Mouse (Mus musculus): ENCODE results near the gene Tmem121b. TPM values are rescaled to one million over a fixed set of nuclear protein-coding genes. Genes with fewer than 3 reads are reported as not detected.

Tmem121b gene
- total RNA-seq, 2 experiments from 2014 or later: 58.9 to 66.1 TPM

DNA sequence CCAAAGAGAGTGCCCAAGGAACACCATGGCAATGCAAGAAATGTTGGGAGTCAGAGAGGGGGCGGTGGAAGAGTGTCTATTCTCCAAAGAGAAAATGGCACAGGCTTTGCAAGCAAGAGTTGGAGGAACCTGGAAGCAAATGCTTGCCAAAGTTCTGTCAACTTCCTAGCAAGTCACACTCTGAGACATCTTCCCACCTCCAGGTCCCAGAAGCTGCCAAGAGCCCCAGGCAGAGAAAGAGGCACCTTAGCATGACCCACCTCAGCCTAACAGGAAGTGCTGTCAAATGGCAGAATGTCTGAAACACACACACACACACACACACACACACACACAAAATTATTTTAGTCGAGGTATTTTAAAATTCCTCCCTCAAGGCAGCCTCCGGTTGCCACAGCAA is 10.4 kb upstream of the Tmem121b start:
- peak; percentile 71 to 73 for DNase-seq (ENCODE audit: low spot score in 2 of 2)
- intact Hi-C loops (cut with DNase I): no loop called here

DNA sequence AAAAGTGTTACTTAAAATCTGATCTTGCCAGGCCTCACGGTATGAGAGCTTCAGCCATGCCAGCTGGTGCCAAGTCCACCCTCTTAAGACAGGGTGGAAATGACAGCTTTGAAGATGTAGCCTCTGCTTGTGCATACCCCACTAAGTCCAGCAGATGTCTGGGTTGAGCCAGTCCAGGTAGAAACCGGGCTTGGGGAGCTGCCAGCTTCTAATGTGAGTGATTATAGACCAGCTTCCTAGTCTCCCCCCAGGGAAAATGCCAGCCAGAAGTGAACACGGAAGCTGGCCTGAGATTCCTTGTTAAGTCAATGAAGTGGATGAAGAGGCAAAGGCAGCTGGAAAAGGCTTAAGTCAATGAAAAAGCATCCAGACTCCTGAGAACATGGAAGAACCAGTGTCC is 2.9 kb upstream of the Tmem121b start:
- intact Hi-C loops (cut with DNase I): no loop called here

DNA sequence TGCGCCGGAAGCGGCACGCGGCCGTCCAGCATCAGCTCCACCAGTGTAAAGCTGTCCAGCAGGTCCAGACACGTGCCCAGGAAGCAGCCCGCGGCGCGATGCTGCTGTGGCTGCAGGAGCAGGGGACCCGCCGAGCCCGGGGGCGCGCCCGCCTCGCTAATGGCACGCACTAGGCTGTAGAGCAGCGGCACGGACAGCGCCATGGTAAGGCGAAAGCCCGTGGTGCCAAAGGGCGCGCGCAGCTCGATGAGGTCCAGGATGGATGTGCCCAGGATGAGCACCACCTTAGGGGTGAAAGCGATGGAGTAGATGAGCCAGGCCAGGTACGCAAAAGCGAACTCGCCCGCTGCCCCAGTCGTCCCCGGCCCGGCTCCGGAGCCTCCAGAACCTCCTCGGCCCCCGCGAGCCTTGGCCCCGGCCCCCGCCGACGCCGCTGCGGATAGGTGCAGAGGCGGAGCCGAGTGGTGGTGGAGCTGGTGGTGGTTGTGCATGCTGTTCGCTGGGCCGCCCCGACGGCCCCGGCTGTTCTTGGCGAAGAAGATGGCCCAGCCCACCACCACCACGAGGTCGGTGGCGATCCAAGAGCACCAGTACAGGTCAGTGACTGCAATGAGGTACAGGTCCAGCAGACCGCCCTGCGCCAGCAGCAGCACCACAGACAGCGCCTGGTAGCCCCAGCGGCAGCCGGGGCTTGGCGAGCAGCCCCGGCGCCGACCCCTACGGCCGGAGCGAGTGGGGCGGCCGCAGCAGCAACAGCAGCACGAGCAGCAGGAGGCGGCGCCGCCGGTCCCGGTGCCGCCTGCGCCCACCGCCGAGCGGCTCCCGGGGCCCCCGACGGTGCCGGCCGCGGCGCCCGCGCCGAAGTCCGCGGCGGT is 871 bp downstream of the Tmem121b start:
- intact Hi-C loops (cut with DNase I): no loop called here
- DNase-seq (ENCODE audit: low spot score in 2 of 2): peak in 1 of 2 experiments; percentile 62

More for the DNA sequence above, 2.9 kb upstream of the Tmem121b start:
- DNase-seq (ENCODE audit: low spot score in 2 of 2): no peak

DNA sequence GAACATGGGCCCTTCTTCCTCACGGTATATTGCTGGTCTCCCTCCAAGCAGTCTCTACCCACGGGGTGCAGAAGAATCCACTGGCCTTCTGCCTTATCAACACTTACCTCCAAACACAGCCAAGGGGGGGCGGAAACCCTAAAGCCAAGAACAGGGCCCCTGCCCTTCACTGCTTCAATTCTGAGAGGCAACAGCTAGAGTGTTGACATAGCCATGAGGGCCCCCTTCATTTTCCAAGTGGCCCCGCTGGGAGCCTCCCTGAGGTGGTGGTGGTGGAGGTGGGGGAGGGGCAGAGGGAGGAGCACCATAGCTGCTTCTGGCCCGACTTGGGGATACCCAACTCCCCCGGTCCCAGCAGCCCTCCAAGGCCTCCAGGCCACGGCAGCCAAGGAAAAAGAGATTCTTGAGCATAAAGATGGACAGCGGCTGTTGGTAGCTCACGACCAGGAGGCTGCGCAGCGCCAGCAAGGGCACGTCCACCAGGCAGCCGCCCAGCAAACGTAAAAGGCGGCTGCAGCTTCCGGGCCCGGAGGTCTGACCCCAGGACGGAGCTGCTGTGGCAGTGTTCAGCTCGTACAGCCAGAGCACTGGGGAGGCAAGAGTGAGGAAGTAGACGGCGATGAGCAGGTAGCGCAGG is 1.6 kb downstream of the Tmem121b start:
- intact Hi-C loops (cut with DNase I): no loop called here
- DNase-seq (ENCODE audit: low spot score in 2 of 2): no peak

DNA sequence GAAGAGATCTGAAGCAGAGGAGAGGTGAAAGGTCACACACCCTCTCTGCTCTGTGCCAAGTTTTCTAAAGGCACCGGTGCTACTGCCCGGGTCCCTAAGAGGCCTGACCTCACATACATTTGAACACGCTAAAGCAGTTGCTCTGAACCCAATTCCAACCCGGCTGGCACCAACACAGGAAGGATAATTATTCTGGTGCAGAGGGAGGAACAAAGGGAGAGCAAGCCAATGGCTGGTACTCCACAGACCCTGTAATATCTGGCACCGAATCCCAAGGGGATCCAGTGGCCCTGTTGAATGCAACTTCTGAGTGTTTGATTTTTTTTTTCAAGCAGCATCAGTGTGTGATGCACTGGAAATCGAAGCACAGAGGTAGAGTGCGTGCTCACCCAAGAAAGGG is 2.5 kb downstream of the Tmem121b start:
- intact Hi-C loops (cut with DNase I): no loop called here

DNA sequence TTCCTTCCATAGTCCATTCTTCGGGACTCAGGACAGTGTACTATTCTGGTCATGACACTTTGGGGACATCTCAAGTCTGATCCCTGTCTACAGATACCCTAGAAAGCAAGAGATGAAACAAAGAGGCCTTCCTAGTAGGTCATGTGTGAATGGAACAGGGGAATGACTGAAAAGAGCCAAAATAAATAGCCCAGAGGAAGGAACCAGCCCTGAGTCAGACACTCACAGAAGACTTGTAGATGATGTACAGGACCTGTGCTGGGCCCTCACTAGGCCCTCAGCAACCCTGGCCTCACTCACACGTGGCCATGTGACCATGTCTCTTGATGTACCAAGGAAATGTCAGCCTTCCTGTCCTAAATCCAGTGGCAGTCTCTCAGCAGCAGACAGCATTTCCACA is 4.1 kb downstream of the Tmem121b start:
- intact Hi-C loops (cut with DNase I): no loop called here
- DNase-seq (ENCODE audit: low spot score in 2 of 2): no peak

More for the DNA sequence above, 2.5 kb downstream of the Tmem121b start:
- DNase-seq (ENCODE audit: low spot score in 2 of 2): no peak

DNA sequence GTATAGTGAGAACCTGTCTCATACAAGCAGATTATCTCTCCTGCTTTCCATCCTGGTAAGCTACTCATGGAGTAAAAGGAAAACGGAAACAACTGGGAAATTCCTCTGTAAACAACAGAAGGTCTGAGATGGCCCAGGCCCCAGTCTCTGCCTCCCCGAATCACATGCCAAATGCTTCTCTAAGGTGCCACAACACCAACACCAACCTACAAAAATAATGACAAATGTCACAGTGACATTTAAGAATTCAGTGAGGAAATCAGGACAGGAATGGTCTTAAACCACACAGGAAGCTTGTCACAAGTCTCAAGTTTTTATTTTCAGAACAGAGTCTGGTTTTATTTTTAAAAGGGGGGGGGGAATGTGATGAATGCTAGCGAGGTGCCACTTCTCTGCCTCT is 5.0 kb downstream of the Tmem121b start:
- DNase-seq (ENCODE audit: low spot score in 2 of 2): no peak
- intact Hi-C loops (cut with DNase I): no loop called here

DNA sequence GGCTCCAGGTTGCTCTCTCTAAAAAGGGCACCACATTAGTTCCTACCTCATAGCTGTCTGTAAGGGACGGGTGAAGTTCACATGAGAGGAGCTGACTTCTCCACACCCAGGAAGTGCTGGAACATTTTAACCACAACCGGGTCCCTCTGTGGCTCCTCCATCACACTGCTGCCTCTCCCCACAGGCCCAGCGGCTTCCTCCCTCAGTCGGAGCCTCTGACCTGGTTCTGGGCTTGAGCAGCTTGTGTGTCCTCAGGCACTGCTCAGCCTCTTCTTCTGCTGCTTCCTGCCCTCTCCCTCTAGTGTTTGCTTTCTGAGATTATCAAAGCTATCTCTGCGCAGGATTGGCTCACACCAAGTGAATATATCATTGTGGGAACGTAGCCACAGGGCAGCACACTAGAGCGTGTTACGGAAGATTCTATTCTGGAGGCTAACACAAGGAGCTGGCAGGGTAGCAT is 7.5 kb downstream of the Tmem121b start:
- intact Hi-C loops (cut with DNase I): no loop called here
- peak in 1 of 2 experiments; percentile 13 for DNase-seq (ENCODE audit: low spot score in 2 of 2)

DNA sequence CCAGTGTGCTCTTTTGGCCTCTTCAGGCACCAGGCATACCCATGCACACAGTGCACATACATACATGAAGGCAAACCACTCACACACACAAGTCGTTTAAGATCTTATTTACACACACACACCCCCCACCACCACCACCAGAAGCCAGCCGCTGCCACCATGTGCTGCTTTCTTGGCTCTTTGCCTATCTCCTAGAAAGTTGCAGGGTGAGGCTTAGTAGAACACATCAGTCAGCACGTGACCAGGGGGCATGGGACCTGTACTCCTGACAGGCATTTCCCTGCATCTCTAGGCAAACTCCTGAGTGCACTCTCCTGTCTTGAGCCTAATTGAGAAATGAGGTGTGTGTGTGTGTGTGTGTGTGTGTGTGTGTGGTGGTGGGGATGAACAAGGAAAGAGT is 8.6 kb downstream of the Tmem121b start:
- DNase-seq (ENCODE audit: low spot score in 2 of 2): no peak
- intact Hi-C loops (cut with DNase I): no loop called here

DNA sequence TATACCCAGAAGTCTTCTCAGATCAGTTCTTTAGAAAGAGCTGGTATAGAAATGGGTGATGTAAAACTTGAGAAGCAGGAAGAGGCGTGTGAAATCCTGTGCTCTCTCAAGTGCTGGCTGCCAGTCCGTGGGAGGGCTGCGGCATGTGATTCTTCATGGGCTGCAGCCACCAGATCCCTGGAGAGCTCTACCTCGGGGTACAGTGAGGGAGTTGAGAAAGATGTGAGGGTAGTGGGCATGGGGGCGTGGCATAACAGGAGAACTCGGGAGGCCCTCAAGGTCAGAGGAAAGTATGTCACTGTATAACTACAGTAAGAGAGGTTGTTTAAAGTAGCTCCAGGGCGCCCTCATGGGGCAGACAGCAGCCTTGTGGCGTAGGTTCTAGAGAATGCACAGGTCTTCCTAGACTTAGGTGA is 10.4 kb downstream of the Tmem121b start:
- intact Hi-C loops (cut with DNase I): loop anchor here (5.0 kb wide), 1 partner anchor 41 kb away; no protein-coding TSS in a partner anchor
- peak; percentile 81 to 86 for DNase-seq (ENCODE audit: low spot score in 2 of 2)

DNA sequence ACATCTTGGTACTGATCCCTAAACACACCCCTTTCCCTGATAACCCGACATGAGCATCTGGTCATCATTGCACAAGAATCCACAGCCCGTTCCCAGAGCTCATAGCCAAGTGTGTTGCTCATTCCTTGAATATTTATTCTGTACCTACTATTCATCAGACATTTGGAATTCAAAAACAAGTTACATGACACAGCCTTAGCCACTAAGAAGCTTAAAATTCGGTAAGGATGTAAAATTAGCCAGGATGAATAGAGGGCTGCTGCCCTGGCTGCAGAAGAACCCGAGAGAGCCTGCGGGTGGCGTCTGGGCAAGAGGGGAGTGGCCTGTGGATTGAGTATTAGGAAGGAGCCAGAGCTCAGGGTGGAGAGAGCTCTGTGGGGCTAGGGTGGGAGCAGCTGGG is 10.9 kb downstream of the Tmem121b start:
- intact Hi-C loops (cut with DNase I): loop anchor here (5.0 kb wide), 1 partner anchor 40 kb away; no protein-coding TSS in a partner anchor
- DNase-seq (ENCODE audit: low spot score in 2 of 2): no peak

DNA sequence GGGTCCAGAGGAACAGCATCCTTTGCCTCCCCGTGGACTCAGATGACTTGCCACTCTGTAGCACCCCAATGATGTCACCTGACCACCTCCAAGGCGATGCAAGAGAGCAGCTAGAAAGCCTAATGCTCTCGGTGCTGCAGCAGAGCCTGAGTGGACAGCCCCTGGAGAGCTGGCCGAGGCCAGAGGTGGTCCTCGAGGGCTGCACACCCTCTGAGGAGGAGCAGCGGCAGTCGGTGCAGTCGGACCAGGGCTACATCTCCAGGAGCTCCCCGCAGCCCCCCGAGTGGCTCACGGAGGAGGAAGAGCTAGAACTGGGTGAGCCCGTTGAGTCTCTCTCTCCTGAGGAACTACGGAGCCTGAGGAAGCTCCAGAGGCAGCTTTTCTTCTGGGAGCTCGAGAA is 11.6 kb downstream of the Tmem121b start:
- intact Hi-C loops (cut with DNase I): loop anchor here (5.0 kb wide), 1 partner anchor 40 kb away; no protein-coding TSS in a partner anchor
- DNase-seq (ENCODE audit: low spot score in 2 of 2): no peak

DNA sequence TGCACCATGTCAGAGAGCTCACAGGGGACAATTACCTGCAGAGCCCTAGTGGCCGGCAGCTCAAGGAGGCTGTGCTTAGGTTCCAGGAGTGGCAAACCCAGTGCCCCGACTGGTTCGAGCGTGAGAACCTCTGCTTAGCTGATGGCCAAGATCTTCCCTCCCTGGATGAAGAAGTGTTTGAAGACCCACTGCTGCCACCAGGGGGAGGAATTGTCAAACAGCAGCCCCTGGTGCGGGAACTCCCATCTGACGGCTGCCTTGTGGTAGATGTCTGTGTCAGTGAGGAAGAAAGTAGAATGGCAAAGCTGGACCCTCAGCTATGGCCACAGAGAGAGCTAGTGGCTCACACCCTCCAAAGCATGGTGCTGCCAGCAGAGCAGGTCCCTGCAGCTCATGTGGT is 12.1 kb downstream of the Tmem121b start:
- no peak for DNase-seq (ENCODE audit: low spot score in 2 of 2)
- intact Hi-C loops (cut with DNase I): loop anchor here (5.0 kb wide), 1 partner anchor 39 kb away; no protein-coding TSS in a partner anchor

DNA sequence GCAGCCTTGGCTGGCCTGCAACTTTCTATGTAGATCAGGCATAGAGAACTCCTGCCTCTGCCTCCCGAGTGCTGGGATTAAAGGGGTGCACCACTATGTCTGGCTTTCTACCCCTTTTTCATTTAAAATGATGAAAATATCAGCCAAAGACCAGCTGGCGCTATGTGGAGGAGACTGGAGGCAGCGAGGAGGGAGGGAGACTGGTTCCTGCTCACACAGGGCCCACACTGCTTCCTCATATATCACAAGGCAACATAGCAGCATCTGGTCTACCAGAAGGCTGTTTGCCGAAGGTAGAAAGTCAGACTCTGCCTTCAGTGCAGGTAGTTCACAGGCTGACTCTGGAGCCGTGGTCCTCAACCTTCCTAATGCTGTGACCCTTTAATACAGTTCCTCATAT is 13.2 kb downstream of the Tmem121b start:
- peak; percentile 67 to 70 for DNase-seq (ENCODE audit: low spot score in 2 of 2)
- intact Hi-C loops (cut with DNase I): loop anchor here (5.0 kb wide), 1 partner anchor 38 kb away; no protein-coding TSS in a partner anchor

DNA sequence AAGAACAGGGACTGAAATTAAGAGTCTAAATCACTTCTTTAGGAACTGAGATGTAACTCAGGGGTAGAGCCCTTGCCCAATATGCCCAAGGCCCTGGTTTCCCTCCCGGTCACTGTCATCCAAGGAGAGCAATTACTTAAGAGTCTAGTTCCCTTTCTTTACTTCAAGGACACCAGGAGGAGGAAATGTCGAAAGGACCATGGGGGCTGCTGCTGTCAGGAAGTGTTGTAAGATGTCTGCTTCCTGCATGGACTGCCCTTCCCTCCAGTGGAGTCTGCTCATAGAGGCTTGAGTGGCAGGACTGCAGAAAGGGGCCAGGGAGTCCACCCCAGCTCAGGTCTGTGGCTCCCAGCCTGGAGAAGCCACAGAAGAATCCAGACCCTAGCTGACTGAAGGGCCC is 14.3 kb downstream of the Tmem121b start:
- no peak for DNase-seq (ENCODE audit: low spot score in 2 of 2)
- intact Hi-C loops (cut with DNase I): no loop called here

DNA sequence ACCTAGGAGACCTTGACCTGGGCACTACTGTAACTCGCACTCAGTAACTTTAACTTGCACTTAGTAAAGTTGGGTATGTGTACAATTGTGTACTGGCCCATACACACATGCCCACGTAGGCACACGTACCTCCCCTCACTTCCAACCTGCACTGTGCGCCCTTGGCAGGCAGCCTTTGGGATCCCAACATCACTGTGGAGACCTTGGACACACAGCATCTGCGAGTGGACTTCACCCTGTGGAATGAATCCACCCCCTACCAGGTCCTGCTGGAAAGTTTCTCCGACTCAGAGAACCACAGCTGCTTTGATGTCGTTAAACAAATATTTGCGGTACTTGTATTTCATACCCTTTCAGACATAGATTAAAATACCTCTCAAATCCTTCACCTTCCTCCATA is 18.3 kb downstream of the Tmem121b start:
- no peak for DNase-seq (ENCODE audit: low spot score in 2 of 2)
- intact Hi-C loops (cut with DNase I): no loop called here

DNA sequence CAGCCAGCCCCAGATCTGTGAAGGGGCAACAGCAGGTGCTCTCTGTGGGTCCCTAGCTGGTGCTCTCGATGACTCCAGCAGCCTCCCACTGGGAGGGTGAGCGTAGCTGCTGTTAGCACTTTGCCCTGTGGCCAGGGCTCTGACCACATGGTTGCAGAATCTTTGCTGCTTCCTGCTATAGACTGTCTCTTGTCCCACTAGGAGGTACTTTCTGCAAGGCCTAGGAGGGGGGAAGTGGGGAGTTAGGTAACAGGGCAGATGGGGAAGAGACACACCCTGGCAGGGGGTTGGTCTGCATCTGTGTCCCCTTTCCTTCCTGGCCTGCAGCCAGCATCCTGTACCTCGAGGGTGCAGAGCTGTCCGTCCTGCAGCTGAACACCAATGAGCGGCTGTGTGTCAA is 20.2 kb downstream of the Tmem121b start:
- intact Hi-C loops (cut with DNase I): no loop called here
- no peak for DNase-seq (ENCODE audit: low spot score in 2 of 2)

DNA sequence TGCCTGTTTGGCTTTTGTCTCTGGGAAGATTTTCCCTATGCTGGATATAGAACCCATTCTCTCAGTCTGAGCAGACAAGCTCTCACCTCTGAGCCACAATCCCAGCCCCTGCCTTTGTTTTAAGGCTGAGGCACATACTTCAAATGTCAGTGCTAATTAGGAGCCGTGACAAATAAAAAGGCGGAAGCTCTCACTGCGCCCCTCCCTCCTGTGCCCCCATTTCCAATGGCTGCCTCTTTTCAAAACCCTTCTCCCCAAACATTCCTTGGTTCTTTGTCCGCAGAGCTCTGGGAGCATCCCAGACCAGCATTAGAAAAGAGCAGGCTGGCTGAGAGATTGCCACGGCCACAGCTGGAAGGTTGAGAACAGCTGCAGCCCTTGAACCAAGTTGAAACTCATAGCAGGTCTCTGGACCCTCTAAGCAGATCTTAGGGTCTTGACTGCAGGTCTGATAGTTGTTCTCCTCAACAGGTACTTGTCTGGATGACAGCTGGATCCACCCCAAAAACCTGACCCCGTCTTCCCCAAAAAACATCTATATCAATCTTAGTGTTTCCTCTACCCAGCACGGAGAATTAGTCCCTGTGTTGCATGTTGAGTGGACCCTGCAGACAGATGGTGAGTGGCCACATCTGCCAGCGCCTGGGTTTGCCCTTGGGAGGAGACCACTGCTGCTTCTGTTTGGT is 21.0 kb downstream of the Tmem121b start:
- no peak for DNase-seq (ENCODE audit: low spot score in 2 of 2)
- intact Hi-C loops (cut with DNase I): no loop called here

DNA sequence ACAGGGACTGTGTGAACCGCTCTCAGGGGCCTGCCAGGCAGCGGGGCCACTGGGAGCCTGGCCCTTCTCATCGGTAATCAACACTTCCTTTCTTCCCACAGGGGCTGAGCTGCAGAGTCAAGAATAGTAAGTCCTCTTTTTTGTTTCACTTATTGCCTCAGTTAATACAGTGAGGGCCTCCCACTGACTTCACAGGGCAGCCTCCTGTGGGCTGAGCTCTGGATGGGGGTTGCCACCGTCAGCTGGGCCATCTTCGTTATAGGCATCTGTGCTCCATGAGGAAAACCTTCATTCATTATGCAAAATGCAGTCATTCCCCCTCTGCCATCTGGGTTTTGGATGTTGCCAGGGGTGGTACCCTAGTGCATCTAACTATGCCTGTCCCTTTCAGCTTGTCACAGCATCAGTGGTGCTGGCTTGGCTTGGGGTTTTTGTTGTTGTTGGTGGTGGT is 21.6 kb downstream of the Tmem121b start:
- no peak for DNase-seq (ENCODE audit: low spot score in 2 of 2)
- intact Hi-C loops (cut with DNase I): no loop called here

DNA sequence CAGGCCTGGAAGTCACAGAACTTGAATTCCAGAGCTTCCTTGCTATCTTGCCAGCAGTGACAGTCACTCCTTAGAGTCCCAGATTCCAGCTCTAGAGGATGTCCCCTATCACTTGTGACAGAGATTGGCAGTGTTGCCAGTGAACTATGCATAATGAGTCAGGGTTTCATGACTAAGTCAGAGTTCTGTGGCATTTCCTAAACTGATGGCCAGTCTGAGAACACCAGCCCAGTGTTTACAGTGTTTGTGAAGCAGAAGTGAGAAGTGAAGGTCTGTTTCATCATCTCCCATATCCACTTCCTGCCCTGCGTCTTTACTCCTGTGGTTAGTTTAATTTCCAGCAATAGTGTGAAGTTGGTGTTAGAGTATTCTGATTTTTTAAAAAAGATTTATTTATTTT is 22.9 kb downstream of the Tmem121b start:
- intact Hi-C loops (cut with DNase I): no loop called here

More for the DNA sequence above, 22.9 kb downstream of the Tmem121b start:
- no peak for DNase-seq (ENCODE audit: low spot score in 2 of 2)

Data from left cerebral cortex, postnatal 36 days (tissue).